Mouse (Mus musculus) MEL (cell line): ENCODE results near the gene Bbs9.

ENCODE experiments used
- CTCF ChIP-seq, 3 experiments: IDR thresholded peaks in 2 of 3; conservative IDR thresholded peaks in 1 of 3; 2 replicates each; pipeline ENCODE4 v1.5.1; 2011 to 2012; ENCODE audit warnings: low read length in 3 of 3, low read depth in 2 of 3, mild to moderate bottlenecking in 2 of 3, improper control_type of control experiment in 1 of 3, inconsistent platforms in 1 of 3, mixed read lengths in 1 of 3, moderate library complexity in 1 of 3; ENCODE audit not compliant: control insufficient read depth in 1 of 3, insufficient read depth in 1 of 3, poor library complexity in 1 of 3, severe bottlenecking in 1 of 3
- E2F4 ChIP-seq: IDR thresholded peaks from 2 replicates; pipeline ENCODE4 v1.6.1; 2011; ENCODE audit warnings: low read depth, low read length, improper control_type of control experiment, borderline replicate concordance
- GABPA ChIP-seq: IDR thresholded peaks from 2 replicates; pipeline ENCODE4 v1.6.1; 2012; ENCODE audit warnings: low read depth, mild to moderate bottlenecking, inconsistent platforms, low read length, improper control_type of control experiment, moderate library complexity
- JUND ChIP-seq: IDR thresholded peaks from 2 replicates; pipeline ENCODE4 v1.6.1; 2011; ENCODE audit warnings: low read depth, mild to moderate bottlenecking, improper control_type of control experiment, low read length
- MAX ChIP-seq: IDR thresholded peaks from 2 replicates; pipeline ENCODE4 v1.6.1; 2011; ENCODE audit warnings: low read length, improper control_type of control experiment
- MEF2A ChIP-seq: IDR thresholded peaks from 2 replicates; pipeline ENCODE4 v1.6.1; 2014; ENCODE audit warnings: low read depth, mild to moderate bottlenecking, inconsistent platforms, low read length, improper control_type of control experiment; ENCODE audit not compliant: poor library complexity, insufficient replicate concordance, severe bottlenecking; ENCODE audit errors: extremely low read depth
- NELFE ChIP-seq: IDR thresholded peaks from 2 replicates; pipeline ENCODE4 v1.6.1; 2011; ENCODE audit warnings: low read depth, low read length, improper control_type of control experiment
- POLR2A ChIP-seq, 2 experiments: IDR thresholded peaks; 2 replicates each; pipeline ENCODE4 v1.6.1; 2011 to 2012; ENCODE audit warnings: low read length in 2 of 2, mild to moderate bottlenecking in 2 of 2, control low read depth in 1 of 2, improper control_type of control experiment in 1 of 2, low read depth in 1 of 2, moderate library complexity in 1 of 2; ENCODE audit not compliant: control insufficient read depth in 1 of 2, insufficient read depth in 1 of 2, poor library complexity in 1 of 2
- POLR2AphosphoS2 ChIP-seq: IDR thresholded peaks from 2 replicates; pipeline ENCODE4 v1.6.1; 2011; ENCODE audit warnings: low read length, improper control_type of control experiment
- RAD21 ChIP-seq: IDR thresholded peaks from 2 replicates; pipeline ENCODE4 v1.6.1; 2011; ENCODE audit warnings: mild to moderate bottlenecking, low read depth, low read length, improper control_type of control experiment
- TAL1 ChIP-seq: IDR thresholded peaks from 2 replicates; pipeline ENCODE4 v1.6.1; 2012; ENCODE audit warnings: mild to moderate bottlenecking, inconsistent platforms, low read length, moderate library complexity, mixed read lengths
- TBP ChIP-seq: IDR thresholded peaks from 2 replicates; pipeline ENCODE4 v1.8.0; 2011; ENCODE audit warnings: low read depth, low read length, improper control_type of control experiment
- ZC3H11A ChIP-seq: IDR thresholded peaks from 2 replicates; pipeline ENCODE4 v1.6.1; 2012; ENCODE audit warnings: low read depth, mild to moderate bottlenecking, inconsistent platforms, low read length, improper control_type of control experiment

GRCm38 (mm10) chr9:22433221-22433620 lies 42.3 kb upstream of the Bbs9 start:
- TF ChIP-seq ZC3H11A: no peak
- no peak for TF ChIP-seq CTCF (IDR thresholded peaks at IDR 0.05 in 2 of 3, conservative IDR thresholded peaks at IDR 0.05 in 1 of 3; ENCODE audit: control insufficient read depth in 1 of 3, insufficient read depth in 1 of 3, low read depth in 2 of 3, low read length in 3 of 3, poor library complexity in 1 of 3, severe bottlenecking in 1 of 3)
- TF ChIP-seq RAD21: no peak
- TF ChIP-seq MAX: no peak
- TF ChIP-seq NELFE: 0 out of 2 replicates have a peak, but pooled peaks have one; percentile 28
- TF ChIP-seq TAL1: no peak
- no peak for TF ChIP-seq E2F4
- TF ChIP-seq TBP: no peak
- TF ChIP-seq MEF2A: no peak
- no peak for TF ChIP-seq POLR2AphosphoS2
- TF ChIP-seq JUND: no peak
- no peak for TF ChIP-seq POLR2A (IDR thresholded peaks at IDR 0.05; ENCODE audit: control insufficient read depth in 1 of 2, insufficient read depth in 1 of 2, low read depth in 1 of 2, low read length in 2 of 2, poor library complexity in 1 of 2)
- no peak for TF ChIP-seq GABPA
